Comparison of ENCODE assay signal across 14 mouse cellular contexts in genomic region chr19:38244748-38245147, GRCm38 (mm10). TPM values are rescaled to one million over a fixed set of nuclear protein-coding genes. Genes with fewer than 3 reads are reported as not detected.
DNase-seq lines count a peak whose midpoint lies in the region; ATAC-seq and TF ChIP-seq lines count a peak whose summit lies in the region.
"Had no signal": no experiment of that assay in that cellular context is flagged by ENCODE, and none has a peak within 500 bp of the region (broad histone marks: within the 10 kb centered on the region; RNA-seq: fewer than 3 reads in every experiment).

No protein-coding gene starts in this region.

- no peak overlapping the region for H3K27ac ChIP-seq in heart, embryonic 10.5 days
- H3K27ac ChIP-seq in embryonic facial prominence, embryonic 15.5 days (replicated peaks), result peak overlapping the region; percentile 48; the same call in 1 of the 2 replicates
- H3K27ac ChIP-seq in hindbrain, embryonic 13.5 days, result peak overlapping the region; percentile 81
- H3K27ac ChIP-seq: intestine, embryonic 15.5 days; liver, embryonic 12.5 days had no signal

- no peak overlapping the region for H3K4me3 ChIP-seq in heart, embryonic 10.5 days
- no peak overlapping the region for H3K4me3 ChIP-seq in embryonic facial prominence, embryonic 15.5 days (replicated peaks)
- no peak overlapping the region for H3K4me3 ChIP-seq in hindbrain, embryonic 13.5 days
- no peak overlapping the region for H3K4me3 ChIP-seq in myocyte
- H3K4me3 ChIP-seq in lung, adult 2 months (replicated peaks; ENCODE audit: extremely low read depth, low read depth, low read length), result no peak overlapping the region
- H3K4me3 ChIP-seq: intestine, embryonic 15.5 days; liver, embryonic 12.5 days had no signal

- no peak overlapping the region for H3K9ac ChIP-seq in embryonic facial prominence, embryonic 15.5 days
- H3K9ac ChIP-seq in hindbrain, embryonic 13.5 days, result no peak overlapping the region
- H3K9ac ChIP-seq: intestine, embryonic 15.5 days; liver, embryonic 12.5 days had no signal

- peak; percentile 27 for DNase-seq in heart, embryonic 10.5 days (ENCODE audit: low spot score)
- DNase-seq in heart, postnatal 25 days (ENCODE audit: low spot score), result no peak
- DNase-seq in left cerebral cortex, postnatal 14 days (ENCODE audit: low spot score in 2 of 2), result no peak
- DNase-seq in adrenal gland, adult 8-10 months, result no peak
- DNase-seq in lung, adult 2 months, result no peak
- DNase-seq: cerebellum, adult 11-12 months; thymus, adult 18-20 months had no signal

- intact Hi-C loops in heart, postnatal 25 days (cut with DNase I), result no loop called here
- intact Hi-C loops in left cerebral cortex, postnatal 14 days (cut with DNase I), result no loop called here

- no peak for TF ChIP-seq CTCF in lung, adult 2 months (IDR thresholded peaks at IDR 0.05; ENCODE audit: insufficient read depth, low read length)

- H3K4me1 ChIP-seq in heart, embryonic 10.5 days, result no peaks in the 10 kb centered on the region
- H3K4me1 ChIP-seq in embryonic facial prominence, embryonic 15.5 days, result 0 out of 2 replicates have a peak, but pooled peaks cover 3% of the 10 kb centered on the region
- peaks cover 18% of the 10 kb centered on the region for H3K4me1 ChIP-seq in hindbrain, embryonic 13.5 days (replicated peaks)
- no peaks in the 10 kb centered on the region for H3K4me1 ChIP-seq in lung, adult 2 months (ENCODE audit: control insufficient read depth, insufficient read depth, low read length)
- H3K4me1 ChIP-seq: intestine, embryonic 15.5 days; liver, embryonic 12.5 days had no signal

- H3K4me2 ChIP-seq in embryonic facial prominence, embryonic 15.5 days (replicated peaks), result 0 out of 2 replicates have a peak overlapping the region, but pooled peaks have one; percentile 17
- H3K4me2 ChIP-seq in hindbrain, embryonic 13.5 days, result no peak overlapping the region
- H3K4me2 ChIP-seq in myocyte (ENCODE audit: low read depth), result peak overlapping the region; percentile 33
- H3K4me2 ChIP-seq: intestine, embryonic 15.5 days; liver, embryonic 12.5 days had no signal

- no peak for ATAC-seq in embryonic facial prominence, embryonic 15.5 days (ENCODE audit: insufficient number of reproducible peaks, low FRiP score, low TSS enrichment, low read depth)
- ATAC-seq in hindbrain, embryonic 13.5 days (ENCODE audit: low FRiP score), result no peak
- ATAC-seq: intestine, embryonic 15.5 days; liver, embryonic 12.5 days had no signal

- no peaks in the 10 kb centered on the region for H3K9me3 ChIP-seq in heart, embryonic 10.5 days
- no peaks in the 10 kb centered on the region for H3K9me3 ChIP-seq in embryonic facial prominence, embryonic 15.5 days (replicated peaks)
- no peaks in the 10 kb centered on the region for H3K9me3 ChIP-seq in hindbrain, embryonic 13.5 days
- H3K9me3 ChIP-seq: intestine, embryonic 15.5 days; liver, embryonic 12.5 days had no signal

- WGBS in heart, embryonic 10.5 days, result 66% methylated on average over 8 of the region's 8 CpGs
- WGBS in embryonic facial prominence, embryonic 15.5 days, result 64% methylated on average over 8 of the region's 8 CpGs
- WGBS in hindbrain, embryonic 13.5 days, result 76% methylated on average over 8 of the region's 8 CpGs
- 54% methylated on average over 8 of the region's 8 CpGs for WGBS in lung, adult 2 months

- no peak for TF ChIP-seq POLR2A in myocyte (IDR thresholded peaks at IDR 0.05; ENCODE audit: insufficient read length, low read depth)
- no peak for TF ChIP-seq POLR2A in lung, adult 2 months (IDR thresholded peaks at IDR 0.05; ENCODE audit: borderline replicate concordance, extremely low read depth, low read depth, low read length)

- H3K27me3 ChIP-seq in heart, embryonic 10.5 days (ENCODE audit: insufficient read depth, poor library complexity, severe bottlenecking), result no peaks in the 10 kb centered on the region
- H3K27me3 ChIP-seq in embryonic facial prominence, embryonic 15.5 days, result no peaks in the 10 kb centered on the region
- no peaks in the 10 kb centered on the region for H3K27me3 ChIP-seq in hindbrain, embryonic 13.5 days
- peaks cover 29% of the 10 kb centered on the region for H3K27me3 ChIP-seq in myocyte (ENCODE audit: control insufficient read depth, insufficient read depth, insufficient read length)
- H3K27me3 ChIP-seq: intestine, embryonic 15.5 days; liver, embryonic 12.5 days had no signal

- no peak overlapping the region for H3ac ChIP-seq in myocyte (ENCODE audit: control insufficient read depth, insufficient read length)

- H3K36me3 ChIP-seq in heart, embryonic 10.5 days, result no peaks in the 10 kb centered on the region
- no peaks in the 10 kb centered on the region for H3K36me3 ChIP-seq in embryonic facial prominence, embryonic 15.5 days
- H3K36me3 ChIP-seq in hindbrain, embryonic 13.5 days, result no peaks in the 10 kb centered on the region
- H3K36me3 ChIP-seq in myocyte (ENCODE audit: control insufficient read depth, insufficient read depth), result no peaks in the 10 kb centered on the region
- H3K36me3 ChIP-seq: intestine, embryonic 15.5 days; liver, embryonic 12.5 days had no signal

- no peaks in the 10 kb centered on the region for H3K79me2 ChIP-seq in myocyte (ENCODE audit: control insufficient read depth, insufficient read depth)

TF ChIP-seq in myocyte, 11 proteins besides CTCF, POLR2A, EP300 and RAD21:
- TF ChIP-seq POLR2AphosphoS2 (IDR thresholded peaks at IDR 0.05; ENCODE audit: insufficient read length, low read depth) (no peak), MYOG (IDR thresholded peaks at IDR 0.05; ENCODE audit: control insufficient read depth in 1 of 3, insufficient read depth in 1 of 3, insufficient read length in 2 of 3, low read depth in 2 of 3) (no peak), TCF12 (IDR thresholded peaks at IDR 0.05; ENCODE audit: insufficient read depth, poor library complexity, severe bottlenecking) (no peak), REST (IDR thresholded peaks at IDR 0.05; ENCODE audit: insufficient read depth, insufficient read length) (no peak), SRF (IDR thresholded peaks at IDR 0.05; ENCODE audit: control insufficient read depth, insufficient read length, low read depth) (no peak), USF1 (IDR thresholded peaks at IDR 0.05; ENCODE audit: low read depth) (no peak), TCF3 (IDR thresholded peaks at IDR 0.05; ENCODE audit: insufficient read length, low read depth) (no peak), MYOD1 (IDR thresholded peaks at IDR 0.05; ENCODE audit: control insufficient read depth in 1 of 3, insufficient read length in 2 of 3, low read depth in 2 of 3) (no peak), MAX (IDR thresholded peaks at IDR 0.05; ENCODE audit: low read depth) (no peak), E2F4 (IDR thresholded peaks at IDR 0.05; ENCODE audit: insufficient read depth) (no peak), CEBPB (IDR thresholded peaks at IDR 0.05; ENCODE audit: insufficient read depth, poor library complexity, severe bottlenecking) (no peak)
TF ChIP-seq in myocyte: peak in this region for 0.

RNA-seq across cellular contexts. Expression of gene Lgi1, which starts 19.6 kb away (rescaled TPM):
- 0.16 and 0.38 TPM in 2 replicates for polyA plus RNA-seq in heart, embryonic 10.5 days (2016; fragmentation: Nextera tagmentation; extraction: Ambion mirVana)
- 1 to 10 TPM; 2.9 to 5.0 TPM for total RNA-seq in heart, postnatal 25 days (2021)
- polyA plus RNA-seq in embryonic facial prominence, embryonic 15.5 days (2015; fragmentation: Nextera tagmentation; extraction: Ambion mirVana), result 2.6 and 2.8 TPM in 2 replicates
- 13.1 and 14.0 TPM in 2 replicates for polyA plus RNA-seq in hindbrain, embryonic 13.5 days (2015; fragmentation: Nextera tagmentation; extraction: Ambion mirVana)
- not detected for polyA plus RNA-seq in myocyte (2012; fragmentation: generic; extraction: Trizol)
- total RNA-seq in left cerebral cortex, postnatal 14 days (2021), result 100 to 1,000 TPM; 117 to 127 TPM
- under 1 TPM; 0.42 to 0.84 (median 0.56) TPM for total RNA-seq in adrenal gland, adult 8-10 months (2022)
- 0.12 and 0.25 TPM in 2 replicates for polyA plus RNA-seq in lung, adult 2 months (2012; rRNA removed)
- total RNA-seq: megakaryocyte, adult 5-6 weeks; monocyte, adult 5-6 weeks had no signal

RNA-seq across cellular contexts. Expression of gene Fra10ac1, which starts 20.8 kb away (rescaled TPM):
- polyA plus RNA-seq in heart, embryonic 10.5 days (2016; fragmentation: Nextera tagmentation; extraction: Ambion mirVana), result 32.2 and 39.7 TPM in 2 replicates
- total RNA-seq in heart, postnatal 25 days (2021), result 10 to 100 TPM; 12.3 to 12.4 TPM
- polyA plus RNA-seq in embryonic facial prominence, embryonic 15.5 days (2015; fragmentation: Nextera tagmentation; extraction: Ambion mirVana), result 34.5 and 35.4 TPM in 2 replicates
- 49.1 and 49.6 TPM in 2 replicates for polyA plus RNA-seq in hindbrain, embryonic 13.5 days (2015; fragmentation: Nextera tagmentation; extraction: Ambion mirVana)
- 6.5 TPM for polyA plus RNA-seq in myocyte (2012; fragmentation: generic; extraction: Trizol)
- 10 to 100 TPM; 11.1 to 15.9 TPM for total RNA-seq in left cerebral cortex, postnatal 14 days (2021)
- 10 to 100 TPM; 13.3 to 20.3 (median 15.6) TPM for total RNA-seq in adrenal gland, adult 8-10 months (2022)
- 3.1 and 4.5 TPM in 2 replicates for polyA plus RNA-seq in lung, adult 2 months (2012; rRNA removed)
